Mouse (Mus musculus): Measurements from ENCODE around the gene Nupl1. TPM values are rescaled to one million over a fixed set of nuclear protein-coding genes. Genes with fewer than 3 reads are reported as not detected.

The Nupl1 gene
- polyA plus RNA-seq, 1 experiment from 2014 or later = not detected

GRCm38 (mm10) chr14:60216125-60216524 lies 35.1 kb downstream of the Nupl1 start:
- Histone ChIP-seq H3K36me3 (peaks cover 21% of the 10 kb centered on the region), H3K4me1 (replicated peaks) (no peaks in the 10 kb centered on the region), H3K9ac (no peak overlapping the region), H3K9me3 (replicated peaks) (no peaks in the 10 kb centered on the region), H3K4me2 (no peak overlapping the region), H3K27ac (no peak overlapping the region), H3K27me3 (no peaks in the 10 kb centered on the region), H3K4me3 (no peak overlapping the region)
- 82% methylated on average over 1 of the region's 1 CpGs for WGBS
- no peak for ATAC-seq (replicated peaks; ENCODE audit: insufficient number of reproducible peaks, insufficient read depth, low FRiP score, low read depth)

- Histone ChIP-seq H3K9me3 (replicated peaks) (no peaks in the 10 kb centered on the region), H3K9ac (no peak overlapping the region), H3K27me3 (no peaks in the 10 kb centered on the region), H3K4me1 (replicated peaks) (no peaks in the 10 kb centered on the region), H3K27ac (no peak overlapping the region), H3K4me2 (no peak overlapping the region), H3K4me3 (no peak overlapping the region), H3K36me3 (peaks cover 19% of the 10 kb centered on the region)
- no peak for ATAC-seq (replicated peaks; ENCODE audit: insufficient number of reproducible peaks, insufficient read depth, low FRiP score, low read depth)
- 92% methylated on average over 3 of the region's 3 CpGs for WGBS
Measured at GRCm38 (mm10) chr14:60215000-60215399, 36.2 kb downstream of the Nupl1 start.

GRCm38 (mm10) chr14:60214040-60214439 lies 37.2 kb downstream of the Nupl1 start:
- Histone ChIP-seq H3K4me1 (replicated peaks) (no peaks in the 10 kb centered on the region), H3K9me3 (replicated peaks) (no peaks in the 10 kb centered on the region), H3K9ac (no peak overlapping the region), H3K36me3 (peaks cover 11% of the 10 kb centered on the region; the same call in 1 of the 2 replicates), H3K4me2 (no peak overlapping the region), H3K27ac (no peak overlapping the region), H3K27me3 (no peaks in the 10 kb centered on the region), H3K4me3 (no peak overlapping the region)
- no peak for ATAC-seq (replicated peaks; ENCODE audit: insufficient number of reproducible peaks, insufficient read depth, low FRiP score, low read depth)
- 72% methylated on average over 1 of the region's 1 CpGs for WGBS

- no peaks in the 10 kb centered on the region for H3K36me3 ChIP-seq
- WGBS = 87% methylated on average over 7 of the region's 7 CpGs
Measured at GRCm38 (mm10) chr14:60209166-60209565, 42.1 kb downstream of the Nupl1 start.

GRCm38 (mm10) chr14:60204993-60205392 lies 46.2 kb downstream of the Nupl1 start:
- 89% methylated on average over 6 of the region's 6 CpGs for WGBS
- no peaks in the 10 kb centered on the region for H3K36me3 ChIP-seq
- H3K9ac ChIP-seq = no peak overlapping the region
- no peaks in the 10 kb centered on the region for H3K27me3 ChIP-seq
- H3K4me2 ChIP-seq = no peak overlapping the region
- H3K4me1 ChIP-seq (replicated peaks) = no peaks in the 10 kb centered on the region
- no peak for ATAC-seq (replicated peaks; ENCODE audit: insufficient number of reproducible peaks, insufficient read depth, low FRiP score, low read depth)
- H3K9me3 ChIP-seq (replicated peaks) = no peaks in the 10 kb centered on the region
- H3K27ac ChIP-seq = no peak overlapping the region
- no peak overlapping the region for H3K4me3 ChIP-seq

More at GRCm38 (mm10) chr14:60209166-60209565, 42.1 kb downstream of the Nupl1 start:
- no peak overlapping the region for H3K9ac ChIP-seq
- no peaks in the 10 kb centered on the region for H3K9me3 ChIP-seq (replicated peaks)
- H3K4me2 ChIP-seq = no peak overlapping the region
- no peaks in the 10 kb centered on the region for H3K4me1 ChIP-seq (replicated peaks)
- no peak overlapping the region for H3K27ac ChIP-seq
- no peak overlapping the region for H3K4me3 ChIP-seq
- no peaks in the 10 kb centered on the region for H3K27me3 ChIP-seq
- ATAC-seq (replicated peaks; ENCODE audit: insufficient number of reproducible peaks, insufficient read depth, low FRiP score, low read depth) = no peak

- Histone ChIP-seq H3K36me3 (no peaks in the 10 kb centered on the region), H3K9me3 (replicated peaks) (no peaks in the 10 kb centered on the region), H3K27me3 (no peaks in the 10 kb centered on the region), H3K27ac (peak within 1 kb of the TSS; percentile 38; the same call in 1 of the 2 replicates), H3K4me1 (replicated peaks) (peaks cover 9% of the 10 kb centered on the region), H3K9ac (no peak within 1 kb of the TSS), H3K4me3 (no peak within 1 kb of the TSS), H3K4me2 (no peak within 1 kb of the TSS)
- 43% methylated on average over 7 of the region's 7 CpGs for WGBS
- no peak; the same call in 1 of the 2 replicates for ATAC-seq (replicated peaks; ENCODE audit: insufficient number of reproducible peaks, insufficient read depth, low FRiP score, low read depth)
Measured at GRCm38 (mm10) chr14:60196884-60197283, 54.3 kb downstream of the Nupl1 start, which contains the start of gene Atp8a2. Gene Atp8a2 (minus strand): TSS chr14:60197179.

GRCm38 (mm10) chr14:60195999-60196398 lies 55.2 kb downstream of the Nupl1 start:
- no peak overlapping the region for H3K4me3 ChIP-seq
- H3K9me3 ChIP-seq (replicated peaks) = no peaks in the 10 kb centered on the region
- H3K4me1 ChIP-seq (replicated peaks) = peaks cover 9% of the 10 kb centered on the region
- no peak overlapping the region for H3K4me2 ChIP-seq
- no peak overlapping the region for H3K27ac ChIP-seq
- 75% methylated on average over 5 of the region's 5 CpGs for WGBS
- no peak overlapping the region for H3K9ac ChIP-seq
- no peak for ATAC-seq (replicated peaks; ENCODE audit: insufficient number of reproducible peaks, insufficient read depth, low FRiP score, low read depth)
- H3K36me3 ChIP-seq = no peaks in the 10 kb centered on the region
- H3K27me3 ChIP-seq = no peaks in the 10 kb centered on the region

GRCm38 (mm10) chr14:60194606-60195005 lies 56.6 kb downstream of the Nupl1 start:
- no peak for ATAC-seq (replicated peaks; ENCODE audit: insufficient number of reproducible peaks, insufficient read depth, low FRiP score, low read depth)
- peaks cover 17% of the 10 kb centered on the region for H3K4me1 ChIP-seq (replicated peaks)
- H3K27ac ChIP-seq = no peak overlapping the region
- H3K4me2 ChIP-seq = no peak overlapping the region
- H3K27me3 ChIP-seq = no peaks in the 10 kb centered on the region
- WGBS = 76% methylated on average over 1 of the region's 1 CpGs
- H3K9me3 ChIP-seq (replicated peaks) = no peaks in the 10 kb centered on the region
- H3K36me3 ChIP-seq = no peaks in the 10 kb centered on the region
- no peak overlapping the region for H3K9ac ChIP-seq
- H3K4me3 ChIP-seq = no peak overlapping the region

- peak; percentile 36; the same call in 1 of the 2 replicates for ATAC-seq (replicated peaks; ENCODE audit: insufficient number of reproducible peaks, insufficient read depth, low FRiP score, low read depth)
- Histone ChIP-seq H3K27me3 (no peaks in the 10 kb centered on the region), H3K27ac (peak overlapping the region; percentile 84), H3K4me2 (peak overlapping the region; percentile 31), H3K36me3 (no peaks in the 10 kb centered on the region), H3K4me3 (no peak overlapping the region), H3K4me1 (replicated peaks) (peaks cover 31% of the 10 kb centered on the region), H3K9ac (no peak overlapping the region), H3K9me3 (replicated peaks) (no peaks in the 10 kb centered on the region)
- 46% methylated on average over 5 of the region's 5 CpGs for WGBS
Measured at GRCm38 (mm10) chr14:60189771-60190170, 61.5 kb downstream of the Nupl1 start.

GRCm38 (mm10) chr14:60188201-60188825 lies 62.9 kb downstream of the Nupl1 start:
- Histone ChIP-seq H3K9me3 (replicated peaks) (no peaks in the 10 kb centered on the region), H3K4me3 (no peak overlapping the region), H3K9ac (no peak overlapping the region), H3K36me3 (no peaks in the 10 kb centered on the region), H3K4me1 (replicated peaks) (peaks cover 37% of the 10 kb centered on the region), H3K27ac (peak overlapping the region; percentile 34; the same call in 1 of the 2 replicates), H3K4me2 (no peak overlapping the region), H3K27me3 (no peaks in the 10 kb centered on the region)
- no peak for ATAC-seq (replicated peaks; ENCODE audit: insufficient number of reproducible peaks, insufficient read depth, low FRiP score, low read depth)
- 76% methylated on average over 5 of the region's 5 CpGs for WGBS

GRCm38 (mm10) chr14:60181306-60181705 lies 69.9 kb downstream of the Nupl1 start:
- Histone ChIP-seq H3K27ac (no peak overlapping the region), H3K4me2 (no peak overlapping the region), H3K4me3 (no peak overlapping the region), H3K9ac (no peak overlapping the region), H3K36me3 (no peaks in the 10 kb centered on the region), H3K27me3 (no peaks in the 10 kb centered on the region; the same call in 1 of the 2 replicates), H3K9me3 (replicated peaks) (no peaks in the 10 kb centered on the region), H3K4me1 (replicated peaks) (peaks cover 29% of the 10 kb centered on the region)
- ATAC-seq (replicated peaks; ENCODE audit: insufficient number of reproducible peaks, insufficient read depth, low FRiP score, low read depth) = no peak
- 91% methylated on average over 2 of the region's 2 CpGs for WGBS

- H3K36me3 ChIP-seq = no peaks in the 10 kb centered on the region
- peak overlapping the region; percentile 83 for H3K4me3 ChIP-seq
- no peak for ATAC-seq (replicated peaks; ENCODE audit: insufficient number of reproducible peaks, insufficient read depth, low FRiP score, low read depth)
- H3K27ac ChIP-seq = no peak overlapping the region
- peaks cover 4% of the 10 kb centered on the region; the same call in 1 of the 2 replicates for H3K27me3 ChIP-seq
- no peaks in the 10 kb centered on the region for H3K9me3 ChIP-seq (replicated peaks)
- peaks cover 25% of the 10 kb centered on the region for H3K4me1 ChIP-seq (replicated peaks)
- no peak overlapping the region for H3K9ac ChIP-seq
- peak overlapping the region; percentile 90 for H3K4me2 ChIP-seq
- WGBS = 27% methylated on average over 2 of the region's 2 CpGs
Measured at GRCm38 (mm10) chr14:60178571-60178955, 72.7 kb downstream of the Nupl1 start.
